Mouse (Mus musculus): ENCODE results near the gene Olfr5. TPM values are rescaled to one million over a fixed set of nuclear protein-coding genes. Genes with fewer than 3 reads are reported as not detected.
"Not testable (repeated sequence)": the region's sequence is repeated elsewhere in the genome, so short reads cannot be mapped to it uniquely, and the experiment has no call there.

Olfr5 gene
- not detected in 2 replicates for polyA plus RNA-seq (2012; rRNA removed)

DNA sequence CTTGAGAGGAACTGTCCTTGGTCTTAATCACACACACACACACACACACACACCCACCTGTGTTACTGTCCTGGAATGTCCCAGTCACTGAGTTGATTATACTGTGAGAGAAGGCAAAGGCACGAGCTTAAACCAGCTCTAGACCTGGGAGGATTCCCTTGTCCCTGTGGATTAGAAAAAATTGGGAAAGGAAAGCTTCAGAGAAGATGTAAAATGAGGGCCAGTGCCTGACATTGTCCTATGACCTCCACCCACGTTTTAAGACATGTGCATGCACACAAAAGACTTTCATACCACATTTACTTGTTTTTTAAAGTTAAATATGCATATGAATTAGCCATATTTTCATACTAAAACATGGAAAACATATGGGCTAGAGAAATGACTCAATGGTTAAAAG, at the start of gene Olfr5:
Gene Olfr5, minus strand, starts transcription at position 101 of the 400 bp plus-strand sequence.
- TF ChIP-seq POLR2A (IDR thresholded peaks at IDR 0.05; ENCODE audit: borderline replicate concordance, insufficient read depth, low read length) (no peak), CTCF (IDR thresholded peaks at IDR 0.05; ENCODE audit: borderline replicate concordance, insufficient read depth, low read depth, low read length) (no peak)
- no peak within 1 kb of the TSS for H3K27ac ChIP-seq (ENCODE audit: insufficient read depth, low read length)
- no peaks in the 10 kb centered on the region; the same call in 1 of the 2 replicates for H3K4me1 ChIP-seq (ENCODE audit: control insufficient read depth, insufficient read depth, low read length)
- no peak for DNase-seq
- H3K27me3 ChIP-seq (ENCODE audit: control insufficient read depth, insufficient read depth, low read length): no peaks in the 10 kb centered on the region
- no peak within 1 kb of the TSS for H3K4me3 ChIP-seq (replicated peaks; ENCODE audit: insufficient read depth, low read depth, low read length)
- 17% methylated on average over 2 of the region's 2 CpGs for WGBS

DNA sequence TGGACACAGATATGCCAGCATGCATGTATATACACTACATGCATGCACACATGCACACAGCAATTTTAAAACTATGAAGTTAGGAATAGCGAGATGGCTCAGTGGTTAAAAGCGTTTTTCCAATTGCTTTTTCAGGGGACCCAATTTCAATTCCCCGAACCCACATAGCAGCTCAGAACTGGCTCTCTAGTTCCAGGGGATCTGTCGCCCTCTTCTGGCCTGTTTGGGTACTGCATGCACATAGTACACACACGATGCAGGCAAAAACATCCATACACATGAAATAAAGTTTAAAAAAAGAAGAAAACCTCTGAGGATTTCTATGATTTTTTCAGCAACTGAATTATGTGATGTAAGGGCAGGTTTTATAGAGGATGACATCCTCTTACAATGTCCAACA, 39.4 kb upstream of the Olfr5 start:
- Histone ChIP-seq H3K27ac (ENCODE audit: insufficient read depth, low read length) (no peak overlapping the region), H3K4me1 (ENCODE audit: control insufficient read depth, insufficient read depth, low read length) (no peaks in the 10 kb centered on the region), H3K4me3 (replicated peaks; ENCODE audit: insufficient read depth, low read depth, low read length) (no peak overlapping the region), H3K27me3 (ENCODE audit: control insufficient read depth, insufficient read depth, low read length) (no peaks in the 10 kb centered on the region)
- WGBS: 59% methylated on average over 5 of the region's 5 CpGs
- TF ChIP-seq CTCF (IDR thresholded peaks at IDR 0.05; ENCODE audit: borderline replicate concordance, insufficient read depth, low read depth, low read length): no peak
- TF ChIP-seq POLR2A (IDR thresholded peaks at IDR 0.05; ENCODE audit: borderline replicate concordance, insufficient read depth, low read length): no peak
- DNase-seq: no peak

- H3K4me3 ChIP-seq (replicated peaks; ENCODE audit: insufficient read depth, low read depth, low read length): no peak overlapping the region
- H3K27me3 ChIP-seq (ENCODE audit: control insufficient read depth, insufficient read depth, low read length): no peaks in the 10 kb centered on the region
- no peak overlapping the region for H3K27ac ChIP-seq (ENCODE audit: insufficient read depth, low read length)
- no peaks in the 10 kb centered on the region for H3K4me1 ChIP-seq (ENCODE audit: control insufficient read depth, insufficient read depth, low read length)
- no peak for DNase-seq
- 63% methylated on average over 3 of the region's 3 CpGs for WGBS
- TF ChIP-seq POLR2A (IDR thresholded peaks at IDR 0.05; ENCODE audit: borderline replicate concordance, insufficient read depth, low read length) (no peak), CTCF (IDR thresholded peaks at IDR 0.05; ENCODE audit: borderline replicate concordance, insufficient read depth, low read depth, low read length) (no peak)
Measured at GRCm38 (mm10) chr7:6525001-6525400, 38.3 kb upstream of the Olfr5 start.

DNA sequence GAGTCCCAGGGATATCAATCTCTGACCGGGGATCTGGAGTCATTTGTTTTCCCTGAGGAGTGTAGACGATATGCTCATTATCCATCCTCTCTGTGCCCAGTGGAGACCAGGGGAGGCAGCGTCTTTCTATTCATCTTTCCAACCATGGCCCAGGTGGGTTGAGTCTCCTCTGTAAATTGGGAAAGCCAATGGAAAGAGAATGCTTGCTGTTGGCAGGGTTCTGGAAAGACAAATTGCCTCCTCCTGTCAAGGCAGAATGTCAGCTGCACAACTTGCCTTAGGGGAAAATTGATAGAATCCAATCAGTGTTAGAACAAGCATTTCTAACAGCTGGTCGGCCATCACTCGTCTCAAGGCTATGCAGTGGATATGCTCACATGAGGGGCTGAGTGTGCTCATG, 36.1 kb upstream of the Olfr5 start, which contains the start of gene Olfr1349:
Gene Olfr1349, minus strand, starts transcription at position 101 of the 400 bp plus-strand sequence.
- TF ChIP-seq CTCF (IDR thresholded peaks at IDR 0.05; ENCODE audit: borderline replicate concordance, insufficient read depth, low read depth, low read length): no peak
- no peak for TF ChIP-seq POLR2A (IDR thresholded peaks at IDR 0.05; ENCODE audit: borderline replicate concordance, insufficient read depth, low read length)
- DNase-seq: no peak
- WGBS: 79% methylated on average over 5 of the region's 5 CpGs
- Histone ChIP-seq H3K27ac (ENCODE audit: insufficient read depth, low read length) (no peak within 1 kb of the TSS), H3K27me3 (ENCODE audit: control insufficient read depth, insufficient read depth, low read length) (no peaks in the 10 kb centered on the region), H3K4me3 (replicated peaks; ENCODE audit: insufficient read depth, low read depth, low read length) (no peak within 1 kb of the TSS), H3K4me1 (ENCODE audit: control insufficient read depth, insufficient read depth, low read length) (no peaks in the 10 kb centered on the region)

GRCm38 (mm10) chr7:6521666-6522065, 34.9 kb upstream of the Olfr5 start:
- Histone ChIP-seq H3K27ac (ENCODE audit: insufficient read depth, low read length) (no peak overlapping the region), H3K27me3 (ENCODE audit: control insufficient read depth, insufficient read depth, low read length) (no peaks in the 10 kb centered on the region), H3K4me3 (replicated peaks; ENCODE audit: insufficient read depth, low read depth, low read length) (no peak overlapping the region), H3K4me1 (ENCODE audit: control insufficient read depth, insufficient read depth, low read length) (no peaks in the 10 kb centered on the region)
- WGBS: 33% methylated on average over 1 of the region's 1 CpGs
- no peak for TF ChIP-seq CTCF (IDR thresholded peaks at IDR 0.05; ENCODE audit: borderline replicate concordance, insufficient read depth, low read depth, low read length)
- no peak for TF ChIP-seq POLR2A (IDR thresholded peaks at IDR 0.05; ENCODE audit: borderline replicate concordance, insufficient read depth, low read length)
- DNase-seq: no peak

DNA sequence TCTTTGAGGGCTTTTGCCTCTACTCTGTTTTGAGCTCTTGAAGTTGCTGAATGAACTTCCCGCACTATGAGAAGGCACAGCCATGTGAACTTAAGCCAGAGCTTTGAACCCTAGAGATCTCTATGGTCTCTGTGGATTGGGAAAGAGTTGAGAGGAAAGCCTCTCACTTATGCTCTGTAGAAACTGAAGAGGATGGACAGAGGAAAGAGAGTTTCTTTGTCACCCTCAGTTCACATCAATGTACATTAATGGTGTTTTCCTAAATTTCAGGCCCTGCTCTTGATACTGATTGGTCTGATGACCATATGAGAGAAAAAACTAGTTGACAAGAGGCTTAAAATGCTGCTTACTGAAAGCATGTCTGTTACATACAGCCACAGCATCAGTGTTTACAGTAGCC, 21.9 kb upstream of the Olfr5 start, which contains the start of gene Olfr1348:
Gene Olfr1348, minus strand, starts transcription at position 101 of the 400 bp plus-strand sequence.
- no peaks in the 10 kb centered on the region for H3K27me3 ChIP-seq (ENCODE audit: control insufficient read depth, insufficient read depth, low read length)
- no peak within 1 kb of the TSS for H3K27ac ChIP-seq (ENCODE audit: insufficient read depth, low read length)
- DNase-seq: no peak
- H3K4me1 ChIP-seq (ENCODE audit: control insufficient read depth, insufficient read depth, low read length): no peaks in the 10 kb centered on the region
- no peak within 1 kb of the TSS for H3K4me3 ChIP-seq (replicated peaks; ENCODE audit: insufficient read depth, low read depth, low read length)
- 89% methylated on average over 1 of the region's 1 CpGs for WGBS
- no peak for TF ChIP-seq CTCF (IDR thresholded peaks at IDR 0.05; ENCODE audit: borderline replicate concordance, insufficient read depth, low read depth, low read length)
- TF ChIP-seq POLR2A (IDR thresholded peaks at IDR 0.05; ENCODE audit: borderline replicate concordance, insufficient read depth, low read length): no peak

GRCm38 (mm10) chr7:6499655-6500054, 12.9 kb upstream of the Olfr5 start, which contains the start of gene Olfr1347:
Gene Olfr1347 (minus strand): TSS chr7:6499755.
- no peak for TF ChIP-seq CTCF (IDR thresholded peaks at IDR 0.05; ENCODE audit: borderline replicate concordance, insufficient read depth, low read depth, low read length)
- no peak for TF ChIP-seq POLR2A (IDR thresholded peaks at IDR 0.05; ENCODE audit: borderline replicate concordance, insufficient read depth, low read length)
- no peak within 1 kb of the TSS for H3K27ac ChIP-seq (ENCODE audit: insufficient read depth, low read length)
- H3K27me3 ChIP-seq (ENCODE audit: control insufficient read depth, insufficient read depth, low read length): no peaks in the 10 kb centered on the region
- no peak within 1 kb of the TSS for H3K4me3 ChIP-seq (replicated peaks; ENCODE audit: insufficient read depth, low read depth, low read length)
- 47% methylated on average over 1 of the region's 1 CpGs for WGBS
- DNase-seq: no peak
- no peaks in the 10 kb centered on the region for H3K4me1 ChIP-seq (ENCODE audit: control insufficient read depth, insufficient read depth, low read length)

GRCm38 (mm10) chr7:6477633-6478032, 9.1 kb downstream of the Olfr5 start:
- not testable (repeated sequence) for H3K4me1 ChIP-seq (ENCODE audit: control insufficient read depth, insufficient read depth, low read length); H3K27me3 ChIP-seq (ENCODE audit: control insufficient read depth, insufficient read depth, low read length); H3K27ac ChIP-seq (ENCODE audit: insufficient read depth, low read length); DNase-seq; H3K4me3 ChIP-seq (replicated peaks; ENCODE audit: insufficient read depth, low read depth, low read length)
- WGBS: 68% methylated on average over 2 of the region's 2 CpGs

All from cerebellum, adult 2 months (tissue).